Mouse (Mus musculus) spleen, postnatal 4 days (tissue): ENCODE results near the gene Tns1.

Source experiments
- DNase-seq, 2 experiments: peaks; one replicate each; pipeline ENCODE4 v3.0.0; 2022; ENCODE audit warnings: low spot score in 2 of 2

Tns1 gene

DNA sequence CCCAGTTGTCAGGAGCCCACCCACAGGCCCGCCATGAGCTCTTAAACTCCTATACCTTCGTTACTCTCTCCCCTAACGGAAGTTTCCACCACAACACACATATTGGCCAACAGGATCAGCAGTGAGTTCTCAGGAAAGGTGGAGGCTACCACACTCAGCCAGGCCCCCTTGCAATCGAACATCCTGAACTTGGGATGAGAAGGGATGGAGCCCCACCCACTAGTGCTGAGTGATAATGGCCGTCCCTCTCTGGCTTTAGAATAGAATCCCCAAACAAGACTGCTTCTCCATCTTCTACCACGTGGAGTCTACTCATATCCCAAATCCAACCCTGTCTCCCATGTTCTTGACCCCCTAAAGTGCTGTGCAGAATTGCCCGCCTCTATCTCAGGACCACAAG, 131.0 kb downstream of the Tns1 start:
- no peak for DNase-seq

- DNase-seq, result no peak
These were observed 131.9 kb downstream of the Tns1 start for GRCm38 (mm10) chr1:73992201-73992938.

DNA sequence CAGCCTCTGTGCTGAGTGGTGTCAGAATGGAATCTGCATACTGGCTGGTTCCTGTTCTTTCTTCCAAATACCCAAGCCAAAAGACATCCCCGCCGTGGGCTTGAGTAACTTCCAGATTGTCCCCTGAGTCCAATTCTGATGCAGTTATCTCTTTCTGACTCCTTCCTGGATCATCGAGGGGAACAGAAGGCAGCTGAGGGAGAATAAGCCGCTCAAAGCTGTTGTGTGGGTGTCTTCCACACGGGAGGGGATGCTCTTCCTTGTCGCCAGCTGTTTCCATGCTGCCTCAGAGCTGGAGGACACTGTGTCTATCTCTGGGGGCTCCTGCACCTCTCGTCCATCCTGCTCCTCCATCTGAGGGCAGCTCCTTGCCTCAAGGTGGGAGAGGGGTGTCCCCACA, 133.0 kb downstream of the Tns1 start:
- no peak for DNase-seq

DNA sequence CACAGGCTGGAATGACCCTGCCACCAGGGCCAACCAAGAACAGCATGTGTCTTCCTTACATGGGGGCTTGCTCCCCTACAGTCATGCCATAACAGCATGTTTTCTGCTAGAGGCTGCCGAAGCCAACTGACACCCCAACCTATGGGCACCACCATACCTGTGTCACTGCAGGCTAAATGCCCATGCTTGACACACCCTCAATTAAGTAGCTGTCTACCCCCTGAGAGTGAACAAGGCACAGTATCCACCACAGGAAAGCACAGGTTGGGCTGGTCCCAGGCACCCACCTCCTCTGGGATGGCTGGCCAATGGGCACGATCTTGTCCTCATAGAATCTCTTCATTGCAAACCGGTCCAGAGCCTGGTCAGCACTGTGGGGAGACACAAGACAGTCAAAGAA, 134.2 kb downstream of the Tns1 start:
- no peak for DNase-seq

- no peak for DNase-seq
These were observed 136.5 kb downstream of the Tns1 start for GRCm38 (mm10) chr1:73987705-73988201.

DNA sequence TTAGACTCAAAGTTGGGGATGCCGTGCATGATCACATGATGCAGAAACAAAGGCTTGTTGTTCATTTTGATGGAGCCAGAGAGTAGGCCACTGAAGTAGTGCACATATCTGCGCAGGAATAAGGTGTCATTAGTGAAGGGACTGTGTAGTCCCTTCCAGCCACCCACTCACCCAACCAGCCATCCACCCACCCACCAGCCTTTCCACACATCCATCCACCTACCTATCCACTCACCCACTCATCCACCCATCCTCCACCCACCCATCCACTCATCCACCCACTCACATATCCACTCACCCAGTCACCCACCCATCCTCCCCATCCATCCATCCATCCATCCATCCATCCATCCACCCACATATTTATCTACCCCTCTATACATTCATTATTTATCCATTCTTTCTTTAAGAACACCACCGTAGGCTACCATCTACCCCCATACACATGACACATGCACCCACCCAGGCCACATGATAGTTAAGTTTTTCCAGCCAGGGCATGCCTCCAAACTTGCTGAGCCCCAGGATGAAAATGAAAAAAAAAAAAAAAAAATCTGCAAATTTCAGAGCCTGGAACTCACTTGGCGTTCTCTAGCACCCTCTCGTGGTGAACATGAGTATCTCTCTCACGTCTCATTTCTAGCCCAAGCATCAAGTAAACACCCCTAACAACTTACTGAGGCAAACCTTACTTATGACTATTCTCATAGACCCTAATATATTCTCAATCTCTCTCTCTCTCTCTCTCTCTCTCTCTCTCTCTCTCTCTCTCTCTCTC, 137.8 kb downstream of the Tns1 start:
- DNase-seq, result no peak

GRCm38 (mm10) chr1:73985611-73986010, 138.6 kb downstream of the Tns1 start:
- no peak for DNase-seq

- no peak for DNase-seq
These were observed 145.0 kb downstream of the Tns1 start for GRCm38 (mm10) chr1:73979214-73979613.

- no peak for DNase-seq
These were observed 145.7 kb downstream of the Tns1 start for GRCm38 (mm10) chr1:73978576-73978975.

- no peak for DNase-seq
These were observed 150.3 kb downstream of the Tns1 start for GRCm38 (mm10) chr1:73973992-73974391.

- DNase-seq, result no peak
These were observed 151.5 kb downstream of the Tns1 start for GRCm38 (mm10) chr1:73972726-73973125.

GRCm38 (mm10) chr1:73970161-73970730, 154.0 kb downstream of the Tns1 start:
- no peak for DNase-seq

DNA sequence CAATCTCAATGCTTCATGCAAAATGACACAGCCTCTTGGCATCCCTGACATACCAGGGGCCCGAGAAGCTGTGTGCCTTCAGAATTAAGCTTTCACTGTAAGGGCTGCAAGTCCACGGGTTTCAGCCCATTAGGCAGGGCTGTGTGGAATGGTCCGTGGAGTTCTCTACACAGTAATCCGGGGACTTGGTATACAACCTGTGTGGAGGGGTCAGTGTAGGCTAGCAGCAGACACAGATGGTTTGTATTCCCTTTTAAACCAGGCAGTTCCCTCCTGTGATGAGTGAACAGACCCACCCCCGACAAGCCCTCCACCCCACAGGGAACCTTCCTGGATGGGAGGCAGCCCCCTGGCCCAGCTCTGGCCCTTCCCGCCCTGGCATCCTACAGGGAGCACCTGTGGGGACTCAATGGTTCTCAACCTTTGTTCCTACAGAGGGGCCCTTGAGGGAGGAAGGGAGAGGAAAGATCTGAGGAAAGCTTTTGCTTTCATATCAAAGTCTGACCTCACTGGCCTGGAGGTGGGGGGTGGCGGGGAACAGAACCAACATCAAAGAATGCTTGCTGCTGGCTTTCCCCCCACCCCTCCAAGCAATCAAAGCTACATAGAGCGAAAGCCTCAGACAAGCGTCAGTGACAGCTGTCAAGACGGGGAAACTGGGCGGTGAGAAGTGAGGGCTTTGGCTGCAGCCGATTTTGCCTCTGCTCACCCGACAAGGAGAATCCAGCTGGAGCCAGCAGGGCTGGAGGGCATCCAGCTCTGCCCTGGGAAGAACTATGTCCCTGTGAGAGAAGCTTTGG, 155.3 kb downstream of the Tns1 start:
- no peak for DNase-seq

- DNase-seq, result no peak
These were observed 157.6 kb downstream of the Tns1 start for GRCm38 (mm10) chr1:73966411-73967238.

DNA sequence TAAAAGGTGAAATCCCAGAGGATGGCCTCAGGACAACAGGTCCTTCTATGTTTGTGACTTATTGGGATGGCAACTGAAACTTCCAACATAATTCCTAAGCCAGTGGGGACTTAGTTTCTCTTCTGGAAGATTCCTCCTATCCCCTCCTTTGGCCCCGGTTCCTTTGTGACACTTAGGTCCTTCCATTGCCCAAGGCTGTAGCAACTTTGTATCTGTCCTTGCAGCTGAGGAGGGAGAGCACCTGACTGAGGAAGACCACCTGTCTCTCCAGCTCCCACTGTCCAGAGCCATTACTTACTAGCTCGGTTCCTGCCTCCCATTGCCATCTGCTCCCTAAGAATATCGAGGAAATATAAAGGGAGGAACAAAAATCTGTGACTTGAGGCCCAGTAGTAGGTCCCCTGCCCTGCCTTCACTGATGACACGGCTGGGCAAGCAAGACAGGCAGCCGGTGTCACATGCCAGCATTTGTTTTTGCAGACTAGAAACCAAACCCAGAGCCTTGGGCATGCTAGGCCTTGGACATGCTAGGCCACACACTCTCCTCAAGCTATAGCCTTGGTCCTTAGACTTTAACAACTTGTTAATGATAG, 160.0 kb downstream of the Tns1 start:
- no peak for DNase-seq

DNA sequence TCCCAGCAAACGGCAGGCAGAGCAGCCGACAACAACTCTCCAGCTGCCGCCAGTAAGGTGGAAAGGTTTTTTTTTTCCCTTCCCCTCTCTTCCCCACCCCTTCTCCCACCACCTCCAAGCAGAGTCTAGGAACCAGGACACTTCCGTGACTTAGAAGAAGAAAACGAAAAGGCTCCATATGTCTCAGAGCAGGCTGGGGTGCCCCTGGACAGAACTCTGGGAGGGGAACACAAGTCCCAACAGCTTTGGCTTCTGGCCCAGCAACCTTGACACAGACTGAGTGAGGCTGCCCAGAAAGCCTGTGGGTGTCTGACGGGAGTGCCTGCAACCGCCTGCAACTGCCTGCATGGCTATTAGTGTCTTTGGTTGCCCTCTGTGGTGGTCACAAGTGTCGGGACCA, 160.6 kb downstream of the Tns1 start:
- no peak for DNase-seq

DNA sequence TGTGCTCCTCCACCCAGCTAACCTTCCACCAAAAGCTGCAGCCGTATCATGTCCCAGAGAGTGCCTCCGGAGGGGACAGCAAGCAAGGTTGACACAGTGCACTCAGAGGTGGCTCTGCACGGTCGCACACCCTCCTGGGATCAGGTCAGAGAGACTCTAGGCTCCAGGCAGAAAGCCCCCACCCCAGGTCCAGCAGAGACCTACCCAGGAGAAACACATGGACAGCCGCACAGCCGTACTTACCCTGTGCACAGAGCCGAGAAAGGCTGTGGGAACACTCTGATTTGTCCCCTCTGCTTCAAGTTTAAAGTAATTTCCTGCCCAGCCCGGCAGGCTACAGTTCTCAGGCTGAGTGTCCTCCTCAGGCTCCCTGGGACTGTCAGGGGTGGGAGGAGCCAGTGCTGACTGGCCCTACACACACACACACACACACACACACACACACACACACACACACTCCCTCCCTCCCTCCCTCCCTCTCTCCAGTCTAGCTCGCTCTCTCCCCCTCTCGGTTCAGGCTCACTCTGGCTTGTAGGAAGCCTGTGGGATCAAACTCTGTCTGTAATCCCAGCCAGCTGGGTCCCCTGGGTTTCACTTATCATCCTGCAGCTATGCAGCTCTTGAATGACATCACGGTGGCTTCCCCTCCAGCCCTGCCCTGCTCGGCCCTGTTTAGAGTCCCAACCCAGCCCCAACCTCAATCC, 161.4 kb downstream of the Tns1 start:
- DNase-seq, result no peak

GRCm38 (mm10) chr1:73962049-73962448, 162.2 kb downstream of the Tns1 start:
- DNase-seq, result no peak

DNA sequence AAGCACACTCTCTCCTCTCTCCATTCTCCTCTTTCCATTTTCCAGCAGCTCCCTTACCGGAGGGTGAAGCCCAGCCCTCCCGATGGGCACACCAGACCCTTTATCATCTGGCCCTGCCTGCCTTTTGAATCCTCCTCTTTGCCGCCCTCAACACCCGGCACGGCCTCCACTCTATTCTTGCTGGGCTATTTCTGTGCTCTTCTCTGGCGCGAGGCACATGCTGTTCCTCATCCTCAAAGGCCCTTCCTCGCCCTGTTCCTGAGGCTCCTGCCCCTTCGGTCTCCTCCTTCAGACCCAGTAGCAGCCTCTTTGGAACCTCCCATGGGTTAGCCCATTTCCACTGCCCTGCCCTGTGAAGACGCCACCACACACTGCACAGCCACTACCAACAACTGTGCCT, 164.5 kb downstream of the Tns1 start:
- no peak for DNase-seq

GRCm38 (mm10) chr1:73959344-73959743, 164.9 kb downstream of the Tns1 start:
- no peak for DNase-seq
